Mouse (Mus musculus) gastrocnemius, adult 2 months (tissue): ENCODE measurements around the gene Gm6465. TPM values are rescaled to one million over a fixed set of nuclear protein-coding genes. Genes with fewer than 3 reads are reported as not detected.
"Not testable (repeated sequence)": the region's sequence is repeated elsewhere in the genome, so short reads cannot be mapped to it uniquely, and the experiment has no call there.

ENCODE experiments used
- DNase-seq: peaks from one replicate; pipeline ENCODE4 v3.0.0; 2022
- H3K27ac ChIP-seq: fragments of 200-600 bp; 2 replicates; pipeline ENCODE4 v1.8.1; 2022; ENCODE audit warnings: mild to moderate bottlenecking
- H3K4me3 ChIP-seq: fragments of 200-600 bp; 2 replicates; pipeline ENCODE4 v1.8.1; 2022; ENCODE audit warnings: mild to moderate bottlenecking, moderate library complexity
- intact Hi-C: fragments of 180-260 bp; cut with DNase I; formaldehyde crosslinking; loops from one replicate; pipeline ENCODE4 v1.15.1; 2025
- long read RNA-seq, 2 experiments: library from polyadenylated mRNA; stranded (forward); transcript quantifications; one replicate each; pipeline ENCODE4 v2.0.0; 2021
- total RNA-seq, 2 experiments: library from RNA; stranded (reverse); gene quantifications; 2 replicates each; pipeline ENCODE4 v1.2.3; 2021

Gene Gm6465
- total RNA-seq = not detected
- long read RNA-seq, experiment 1 = 0 reads
- long read RNA-seq, experiment 2 = 0 reads

- H3K27ac ChIP-seq, intact Hi-C loops, H3K4me3 ChIP-seq, DNase-seq: not testable (repeated sequence)
Measured at GRCm38 (mm10) chr5:11845239-11845638, at the start of gene Gm6465. TSS of gene Gm6465 (plus strand) at chr5:11845539.

GRCm38 (mm10) chr5:11845824-11846223 lies 485 bp downstream of the Gm6465 start:
- DNase-seq, H3K4me3 ChIP-seq, H3K27ac ChIP-seq, intact Hi-C loops: not testable (repeated sequence)

DNA sequence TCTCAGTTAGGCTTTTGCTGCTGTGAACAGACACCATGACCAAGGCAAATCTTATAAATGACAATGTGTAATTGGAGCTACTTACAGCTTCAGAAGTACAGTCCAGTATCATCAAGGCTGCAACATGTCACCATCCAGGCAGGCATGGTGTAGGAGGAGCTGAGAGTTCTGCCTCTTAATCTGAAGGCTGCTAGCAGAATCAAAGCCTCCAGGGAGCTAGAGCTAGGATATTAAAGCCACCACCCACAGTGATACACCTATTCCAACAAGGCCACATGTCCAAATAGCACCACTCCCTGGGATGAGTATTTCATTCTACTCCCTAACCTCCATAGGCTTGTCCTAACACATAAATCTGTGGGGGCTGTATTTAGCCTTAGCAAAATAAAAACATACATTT lies 12.6 kb downstream of the Gm6465 start:
- intact Hi-C loops, DNase-seq, H3K4me3 ChIP-seq, H3K27ac ChIP-seq: not testable (repeated sequence)

Other genes starting within 250 kb of the Gm6465 start
- gene Gm8922, start 163.6 kb upstream of the Gm6465 start, total RNA-seq = not detected
- gene Gm8926, start 75.0 kb upstream of the Gm6465 start, total RNA-seq = not detected
- gene 4933402N22Rik, start 72.5 kb downstream of the Gm6465 start, total RNA-seq = not detected